Mouse (Mus musculus) cerebellum, adult 9-10 months (tissue): ENCODE measurements at regions not wholly inside any gene's neighbourhood (a gene's known extent, or its start where the extent isn't known, plus 50 kb on each side); places are given as distances from the start of the nearest gene placed in this dataset.

ENCODE experiments used
- DNase-seq: peaks from one replicate; pipeline ENCODE4 v3.0.0; 2022

DNA sequence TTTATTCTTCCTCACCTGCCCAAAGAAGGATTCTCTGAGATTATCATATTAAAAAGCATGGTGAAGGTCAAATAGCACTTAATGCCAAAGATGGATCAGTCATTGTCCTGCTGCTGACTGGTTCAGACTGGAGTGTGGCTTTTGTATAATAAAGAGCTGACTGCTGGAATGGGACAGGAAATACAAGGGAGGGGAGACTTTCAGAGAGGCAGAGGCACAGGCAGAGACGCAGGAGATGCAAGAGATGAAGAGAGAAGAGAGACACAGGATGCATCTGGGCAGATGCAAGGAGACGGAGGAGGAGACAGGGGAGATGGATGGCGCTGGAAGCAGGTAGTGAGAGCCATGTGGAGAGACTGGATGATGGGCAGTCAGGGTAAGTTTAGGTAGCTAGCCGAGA is 65.4 kb upstream of the Glrp1 start:
- no peak for DNase-seq

DNA sequence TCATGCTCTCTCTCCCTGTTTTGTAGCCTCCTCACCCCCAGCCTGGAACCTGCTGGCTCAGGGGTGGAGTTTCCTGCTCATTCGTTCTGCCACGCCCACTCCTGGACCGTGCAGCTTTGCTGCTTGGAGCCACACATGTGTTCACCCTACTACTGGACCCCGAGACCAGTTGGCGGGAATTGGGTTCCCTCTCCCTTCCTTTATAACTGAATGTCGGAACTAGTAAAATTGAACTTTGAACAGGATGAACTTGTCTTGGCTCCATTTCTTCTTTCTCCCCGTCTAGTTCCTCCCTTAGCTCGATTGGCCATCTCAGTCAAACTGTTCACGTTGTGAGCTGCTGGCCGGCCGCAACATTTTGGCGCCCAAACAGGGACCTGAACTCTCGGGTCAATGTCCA is 62.3 kb upstream of the Glrp1 start:
- no peak for DNase-seq

DNA sequence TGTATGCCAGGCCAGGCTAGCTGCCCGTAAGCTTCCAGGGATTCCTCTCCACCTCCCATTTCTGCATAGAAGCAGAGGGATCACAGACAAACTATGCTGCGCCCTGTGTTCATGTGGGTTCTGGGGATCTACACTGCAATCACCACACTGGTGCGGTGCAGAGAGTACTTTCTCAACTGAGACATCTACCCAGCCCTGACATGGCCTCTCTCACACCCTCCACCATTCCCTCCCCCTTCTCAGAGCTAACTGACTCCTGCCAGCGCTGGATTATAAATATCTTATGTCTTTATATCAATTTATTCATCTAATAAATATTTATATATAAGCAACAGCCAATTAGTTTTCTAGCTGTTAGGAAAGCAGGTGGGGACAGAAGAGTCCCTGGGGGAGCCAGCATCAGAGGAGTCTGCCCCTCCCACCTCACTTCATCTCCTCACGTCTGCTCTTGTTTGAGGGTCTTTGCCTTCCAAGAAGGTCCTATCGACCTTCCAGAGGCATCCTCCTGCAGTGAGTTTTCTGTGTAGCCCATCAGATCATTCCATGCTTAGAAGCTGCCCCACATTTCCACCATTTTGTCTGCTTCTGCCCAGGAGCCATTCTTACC is 58.7 kb upstream of the Glrp1 start:
- DNase-seq, result no peak

DNA sequence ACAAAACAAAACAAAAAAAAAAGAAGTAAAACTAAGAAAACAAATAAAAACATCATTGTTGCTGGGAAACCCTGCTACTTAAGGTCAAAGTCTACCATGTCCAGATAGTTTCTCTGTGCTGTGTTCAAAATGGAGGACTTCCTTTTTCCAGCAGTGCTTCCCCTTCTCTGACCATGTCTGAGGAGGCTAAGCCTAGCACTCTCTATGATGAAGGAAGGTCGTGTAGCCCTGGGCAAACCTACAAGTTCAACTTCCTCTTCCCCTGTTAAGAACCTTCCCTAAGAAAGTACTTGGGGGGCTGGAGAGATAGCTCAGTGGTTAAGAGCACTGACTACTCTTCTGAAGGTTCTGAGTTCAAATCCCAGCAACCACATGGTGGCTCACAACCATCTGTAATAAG is 57.3 kb upstream of the Glrp1 start:
- no peak for DNase-seq

DNA sequence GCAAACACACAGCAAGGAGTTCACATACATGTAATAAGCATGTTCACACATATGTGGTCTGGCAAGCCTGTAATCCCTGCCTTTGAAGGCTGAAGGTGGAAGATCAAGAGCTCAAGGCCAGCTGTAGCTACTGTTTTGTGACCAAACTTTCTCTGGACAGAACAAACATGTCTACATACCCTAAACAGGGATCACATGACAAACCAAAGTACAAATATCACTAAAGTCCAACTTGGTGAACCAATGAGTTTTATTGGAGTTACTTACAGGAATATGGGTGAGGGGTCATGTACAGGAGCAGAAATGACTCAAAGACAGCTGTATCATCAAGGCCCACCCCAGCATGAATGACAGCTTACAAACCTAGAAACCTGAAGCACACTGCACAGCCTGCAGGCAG is 56.6 kb upstream of the Glrp1 start:
- no peak for DNase-seq

DNA sequence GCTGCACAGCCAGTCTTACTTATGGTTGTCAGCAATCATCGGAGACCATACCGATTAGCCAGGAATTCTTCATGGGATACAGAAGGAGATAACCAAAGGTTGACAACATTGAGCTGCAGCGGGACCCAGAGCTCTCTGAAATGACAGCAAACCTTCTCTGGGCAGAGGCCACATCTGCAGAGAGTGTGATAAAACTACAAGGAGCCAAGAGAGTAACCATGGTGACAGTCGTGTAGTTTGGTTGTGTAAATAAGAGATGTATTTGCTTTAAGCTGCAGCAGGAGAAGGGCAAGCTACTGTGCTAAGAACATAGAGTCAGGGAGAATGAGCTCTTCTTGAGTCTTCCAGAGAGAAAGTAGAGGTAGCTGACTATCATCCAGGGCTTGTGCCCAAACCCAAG is 55.0 kb upstream of the Glrp1 start:
- DNase-seq, result no peak

DNA sequence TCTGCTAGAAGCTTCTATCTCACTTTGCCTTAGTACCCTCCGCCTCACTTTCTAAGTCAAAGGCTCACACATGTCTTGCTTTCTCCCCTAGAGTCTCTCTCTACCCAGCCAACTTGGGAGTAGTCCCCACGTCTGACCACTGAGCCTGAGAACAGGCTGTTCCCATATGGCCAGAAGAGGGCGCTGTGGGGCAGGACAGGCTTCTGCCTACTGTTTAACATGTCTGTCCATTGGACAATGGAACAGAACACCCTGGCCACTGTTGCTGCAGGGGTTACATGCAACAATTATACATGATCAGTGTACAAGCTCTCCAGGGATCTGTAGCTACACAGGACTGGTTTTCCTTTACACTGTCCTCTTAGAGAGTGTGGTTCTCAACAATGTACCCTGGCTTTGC is 52.5 kb upstream of the Glrp1 start:
- DNase-seq, result peak; percentile 57

DNA sequence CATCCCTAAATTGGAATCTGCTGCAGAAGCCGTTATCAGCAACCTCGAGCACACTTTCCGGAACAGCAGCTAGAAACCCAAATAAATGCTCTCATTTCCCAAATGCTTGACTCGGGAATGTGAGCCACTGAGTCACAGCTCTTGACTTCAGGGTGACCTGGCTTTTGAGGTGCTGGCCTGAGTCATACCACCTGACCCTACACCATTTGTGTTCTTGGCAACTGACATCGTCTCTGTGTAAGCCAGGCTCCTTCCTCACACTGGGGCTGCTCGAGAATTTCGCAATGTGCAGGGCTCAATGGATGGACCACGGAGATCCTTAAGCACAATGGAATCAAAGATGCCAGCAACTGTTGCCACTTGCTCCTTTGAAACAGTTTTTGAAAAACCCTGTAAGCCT is 50.9 kb upstream of the Glrp1 start:
- DNase-seq, result no peak
